Mouse (Mus musculus): ENCODE data around the gene AC134908.4. TPM values are rescaled to one million over a fixed set of nuclear protein-coding genes. Genes with fewer than 3 reads are reported as not detected.

The AC134908.4 gene
- total RNA-seq, 2 experiments from 2014 or later, result 0.86 to 1.2 TPM

- no peak for DNase-seq
These were observed 11.0 kb upstream of the AC134908.4 start for GRCm38 (mm10) chr17:25806507-25806906.

- DNase-seq, result peak; percentile 85
These were observed 7.5 kb upstream of the AC134908.4 start for GRCm38 (mm10) chr17:25802825-25803517.

- peak; percentile 78 for DNase-seq
These were observed 5.6 kb upstream of the AC134908.4 start for GRCm38 (mm10) chr17:25801029-25801428.

GRCm38 (mm10) chr17:25796951-25797369, 1.5 kb upstream of the AC134908.4 start, which contains the start of gene Metrn:
TSS of gene Metrn (minus strand) at chr17:25797136.
- DNase-seq, result peak; percentile 92

- DNase-seq, result peak; percentile 56
These were observed 832 bp upstream of the AC134908.4 start for GRCm38 (mm10) chr17:25796211-25796771.

GRCm38 (mm10) chr17:25794998-25795397, 461 bp downstream of the AC134908.4 start:
- DNase-seq, result no peak

- DNase-seq, result peak; percentile 42
These were observed 1.3 kb downstream of the AC134908.4 start for GRCm38 (mm10) chr17:25794197-25794596.

GRCm38 (mm10) chr17:25792615-25793014, 2.8 kb downstream of the AC134908.4 start, which contains the start of gene Fam173a:
TSS of gene Fam173a (minus strand) at chr17:25792901.
- peak; percentile 88 for DNase-seq

GRCm38 (mm10) chr17:25791843-25792527, 3.5 kb downstream of the AC134908.4 start:
- peak; percentile 92 for DNase-seq

GRCm38 (mm10) chr17:25791320-25791842, 4.1 kb downstream of the AC134908.4 start:
- no peak for DNase-seq

- no peak for DNase-seq
These were observed 8.5 kb downstream of the AC134908.4 start for GRCm38 (mm10) chr17:25786781-25787504.

- DNase-seq, result no peak
These were observed 9.2 kb downstream of the AC134908.4 start, which contains the start of gene Ccdc78 for GRCm38 (mm10) chr17:25786280-25786679. TSS of gene Ccdc78 (plus strand) at chr17:25786580.

- DNase-seq, result peak; percentile 96
These were observed 10.1 kb downstream of the AC134908.4 start, which contains the start of gene Haghl for GRCm38 (mm10) chr17:25785281-25785745. TSS of gene Haghl (minus strand) at chr17:25785673.

GRCm38 (mm10) chr17:25783861-25784574, 11.4 kb downstream of the AC134908.4 start:
- DNase-seq, result no peak

GRCm38 (mm10) chr17:25783086-25783485, 12.4 kb downstream of the AC134908.4 start:
- peak; percentile 62 for DNase-seq

- no peak for DNase-seq
These were observed 14.1 kb downstream of the AC134908.4 start for GRCm38 (mm10) chr17:25781339-25781738.

GRCm38 (mm10) chr17:25777948-25778347, 17.5 kb downstream of the AC134908.4 start:
- DNase-seq, result no peak

- DNase-seq, result no peak
These were observed 20.0 kb downstream of the AC134908.4 start for GRCm38 (mm10) chr17:25775318-25776062.

GRCm38 (mm10) chr17:25773549-25774120, 21.8 kb downstream of the AC134908.4 start, which contains the start of gene Narfl:
TSS of gene Narfl (plus strand) at chr17:25773776.
- peak; percentile 99 for DNase-seq

GRCm38 (mm10) chr17:25769331-25769730, 26.1 kb downstream of the AC134908.4 start:
- DNase-seq, result no peak
